11 mouse cellular contexts compared by ENCODE assay signal in the genomic region with DNA sequence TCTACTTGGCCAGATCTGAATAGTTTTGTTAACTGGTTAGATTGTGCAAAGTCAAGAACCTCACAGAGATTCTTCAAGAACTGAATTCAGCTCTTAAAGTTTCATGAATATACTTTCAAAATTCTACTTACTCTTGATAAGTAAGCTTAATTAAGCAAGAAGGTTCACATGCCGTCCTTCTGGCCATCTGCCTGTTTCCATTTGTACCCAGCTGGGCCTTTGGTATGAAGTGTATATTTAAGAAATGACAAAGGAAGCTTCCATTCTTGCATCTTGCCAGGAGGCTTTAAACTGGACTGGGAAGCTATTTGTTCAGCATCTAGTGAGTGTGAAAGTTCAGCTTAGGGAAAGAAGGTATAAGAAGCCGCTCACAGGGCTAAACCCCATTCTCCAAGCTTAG.
"Had no signal": no experiment of that assay in that cellular context is flagged by ENCODE, and none has a peak within 500 bp of the region (broad histone marks: within the 10 kb centered on the region; RNA-seq: fewer than 3 reads in every experiment).

No protein-coding gene starts in this region.

- H3K27me3 ChIP-seq: intestine, embryonic 15.5 days; liver, embryonic 15.5 days; neural tube, embryonic 15.5 days had no signal

- H3K27ac ChIP-seq: intestine, embryonic 15.5 days; liver, embryonic 15.5 days; midbrain, embryonic 10.5 days; neural tube, embryonic 15.5 days had no signal

- H3K36me3 ChIP-seq: intestine, embryonic 15.5 days; liver, embryonic 15.5 days; midbrain, embryonic 10.5 days; neural tube, embryonic 15.5 days had no signal

- H3K4me1 ChIP-seq: liver, embryonic 15.5 days; midbrain, embryonic 10.5 days; neural tube, embryonic 15.5 days had no signal

- H3K4me3 ChIP-seq: intestine, embryonic 15.5 days; liver, embryonic 15.5 days; midbrain, embryonic 10.5 days; myocyte; neural tube, embryonic 15.5 days had no signal

- DNase-seq: kidney, adult 8-10 months; left cerebral cortex, postnatal 4 days; midbrain, embryonic 14.5 days; right cerebral cortex, adult 18-20 months; right cerebral cortex, postnatal 25 days; thymus, postnatal 36 days had no signal

- H3K9me3 ChIP-seq: intestine, embryonic 15.5 days; liver, embryonic 15.5 days; midbrain, embryonic 10.5 days; neural tube, embryonic 15.5 days had no signal
